Mouse (Mus musculus) ovary, postnatal 36 days (tissue): ENCODE results near the gene Chpf.

Source experiments
- DNase-seq: peaks from one replicate; pipeline ENCODE4 v3.0.0; 2022; ENCODE audit warnings: low spot score, mixed read lengths

Gene Chpf

GRCm38 (mm10) chr1:75440661-75441060 is 38.4 kb downstream of the Chpf start:
- DNase-seq = no peak

DNA sequence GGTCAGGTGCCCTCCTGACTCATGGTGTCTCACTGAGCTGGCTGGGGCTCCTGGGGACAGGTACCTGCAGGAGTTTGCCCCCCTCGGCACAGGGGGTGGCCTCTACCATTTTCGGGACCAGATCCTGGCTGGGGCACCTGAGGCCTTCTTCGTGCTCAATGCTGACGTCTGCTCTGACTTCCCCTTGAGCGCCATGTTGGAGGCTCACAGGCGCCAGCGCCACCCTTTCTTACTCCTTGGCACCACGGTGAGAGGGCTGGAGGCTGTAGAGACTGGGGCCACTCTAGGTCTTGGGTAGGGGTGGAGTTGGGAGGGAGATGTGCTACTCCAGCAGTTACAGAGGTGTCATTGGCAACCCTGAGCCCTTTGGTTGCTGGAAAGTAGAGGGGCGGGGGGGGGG is 40.3 kb downstream of the Chpf start:
- DNase-seq = no peak

GRCm38 (mm10) chr1:75435475-75436328 is 43.4 kb downstream of the Chpf start, which contains the start of gene Gmppa:
Gene Gmppa, plus strand, starts transcription at chr1:75435930.
- peak; percentile 78 for DNase-seq

DNA sequence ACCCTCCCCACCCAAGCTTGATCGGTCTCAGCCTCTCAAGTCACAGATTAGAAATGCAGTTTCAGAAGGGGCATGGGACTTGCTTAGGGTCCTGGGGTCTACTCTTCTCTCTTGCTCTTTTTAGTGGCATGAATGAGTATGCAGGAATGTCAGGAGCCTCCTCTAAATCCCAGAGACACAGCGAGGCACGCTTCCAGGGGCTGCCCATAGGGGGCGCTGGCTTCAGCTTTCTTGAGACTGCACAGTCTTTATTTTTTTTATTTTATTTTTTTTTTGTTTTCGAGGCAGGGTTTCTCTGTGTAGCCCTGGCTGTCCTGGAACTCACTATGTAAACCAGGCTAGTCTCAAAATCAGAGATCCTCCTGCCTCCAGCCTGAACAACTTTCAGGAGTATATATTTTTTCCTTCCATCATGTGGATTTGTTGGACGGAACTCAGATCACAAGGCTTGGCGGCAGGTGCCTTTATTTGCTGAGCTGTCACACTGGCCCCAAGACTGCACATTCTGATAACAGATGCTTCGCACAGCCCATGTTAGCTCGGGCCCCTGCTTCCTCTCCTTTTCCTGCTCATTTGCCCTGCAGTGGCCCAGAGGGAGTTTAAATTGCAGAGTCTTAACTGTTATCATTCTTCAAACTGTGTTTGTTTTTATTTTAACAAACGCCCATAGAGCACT is 53.2 kb downstream of the Chpf start:
- no peak for DNase-seq
